Mouse (Mus musculus) testis, postnatal 14 days (tissue): ENCODE data around the gene Daam1.

Experiments
- DNase-seq: peaks from one replicate; pipeline ENCODE4 v3.0.0; 2021; ENCODE audit warnings: low spot score

Gene Daam1

GRCm38 (mm10) chr12:71969941-71970629 lies 139.2 kb downstream of the Daam1 start:
- no peak for DNase-seq

GRCm38 (mm10) chr12:71970791-71971654 lies 140.1 kb downstream of the Daam1 start:
- no peak for DNase-seq

GRCm38 (mm10) chr12:71972126-71972525 lies 141.2 kb downstream of the Daam1 start:
- no peak for DNase-seq

GRCm38 (mm10) chr12:71972619-71973266 lies 141.9 kb downstream of the Daam1 start:
- peak; percentile 36 for DNase-seq

- no peak for DNase-seq
These were observed 142.7 kb downstream of the Daam1 start for GRCm38 (mm10) chr12:71973577-71973976.

- DNase-seq = no peak
These were observed 144.7 kb downstream of the Daam1 start for GRCm38 (mm10) chr12:71975626-71976025.

- no peak for DNase-seq
These were observed 145.6 kb downstream of the Daam1 start for GRCm38 (mm10) chr12:71976361-71976960.

- no peak for DNase-seq
These were observed 146.5 kb downstream of the Daam1 start for GRCm38 (mm10) chr12:71977364-71977763.

- DNase-seq = no peak
These were observed 147.9 kb downstream of the Daam1 start for GRCm38 (mm10) chr12:71978513-71979352.

GRCm38 (mm10) chr12:71980166-71980565 lies 149.3 kb downstream of the Daam1 start:
- no peak for DNase-seq

- no peak for DNase-seq
These were observed 149.9 kb downstream of the Daam1 start for GRCm38 (mm10) chr12:71980746-71981145.

GRCm38 (mm10) chr12:71981250-71981649 lies 150.4 kb downstream of the Daam1 start:
- DNase-seq = no peak

GRCm38 (mm10) chr12:71981791-71982190 lies 150.9 kb downstream of the Daam1 start:
- DNase-seq = no peak

- no peak for DNase-seq
These were observed 152.3 kb downstream of the Daam1 start for GRCm38 (mm10) chr12:71983102-71983715.

GRCm38 (mm10) chr12:71987161-71987560 lies 156.3 kb downstream of the Daam1 start:
- no peak for DNase-seq

- no peak for DNase-seq
These were observed 157.0 kb downstream of the Daam1 start for GRCm38 (mm10) chr12:71987885-71988284.

GRCm38 (mm10) chr12:71989596-71989995 lies 158.7 kb downstream of the Daam1 start:
- DNase-seq = no peak

GRCm38 (mm10) chr12:71992599-71993210 lies 161.8 kb downstream of the Daam1 start:
- no peak for DNase-seq

GRCm38 (mm10) chr12:71995831-71996230 lies 165.0 kb downstream of the Daam1 start:
- DNase-seq = no peak

GRCm38 (mm10) chr12:71996920-71997319 lies 166.0 kb downstream of the Daam1 start:
- no peak for DNase-seq

GRCm38 (mm10) chr12:71997364-71997763 lies 166.5 kb downstream of the Daam1 start:
- no peak for DNase-seq
